8 mouse cellular contexts compared by ENCODE assay signal in the genomic region with DNA sequence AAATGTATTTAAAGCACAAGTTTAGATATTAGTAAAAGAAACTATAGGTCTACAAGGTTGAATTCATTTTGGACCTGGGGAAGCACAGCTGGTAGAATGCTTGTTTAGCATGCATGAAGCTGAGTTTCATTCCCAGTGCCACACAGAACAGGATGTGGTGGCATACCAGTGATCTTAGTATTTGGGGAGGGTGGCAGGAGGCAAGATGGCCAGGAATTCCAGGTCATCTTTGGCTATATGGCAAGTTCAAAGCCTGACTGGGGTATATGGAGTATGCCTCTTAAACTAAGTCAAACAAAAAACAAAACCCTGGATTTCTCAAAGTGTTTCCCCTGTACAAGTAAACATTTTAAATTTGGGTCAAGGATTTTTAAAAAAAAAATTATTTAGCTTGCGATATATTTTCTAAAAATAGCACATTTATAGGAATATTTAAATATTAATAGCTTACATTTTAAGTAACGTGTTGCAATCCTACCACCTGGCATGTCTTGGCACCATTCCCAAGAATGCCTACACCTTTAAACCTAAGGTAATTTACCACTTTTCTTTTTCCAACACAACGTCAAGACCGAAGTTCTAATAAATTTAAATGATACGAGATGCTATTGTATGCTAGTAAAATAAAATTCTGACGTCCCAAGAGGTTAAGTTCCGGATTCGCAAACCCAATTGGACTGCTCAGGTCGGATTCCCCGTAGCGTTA. TPM values are rescaled to one million over a fixed set of nuclear protein-coding genes. Genes with fewer than 3 reads are reported as not detected.
DNase-seq lines count a peak whose midpoint lies in the region; TF ChIP-seq lines count a peak whose summit lies in the region.

No protein-coding gene starts in this region.

- no peak for TF ChIP-seq CTCF in left cerebral cortex, adult 2 months (IDR thresholded peaks at IDR 0.05)
- TF ChIP-seq CTCF in bone marrow, adult 2 months (IDR thresholded peaks at IDR 0.05; ENCODE audit: control insufficient read depth, insufficient read depth, low read length) = no peak
- TF ChIP-seq CTCF in small intestine, adult 2 months (IDR thresholded peaks at IDR 0.05; ENCODE audit: extremely low read depth, insufficient read length, insufficient replicate concordance, low read depth, low read length) = no peak

- intact Hi-C loops in left cerebral cortex, adult 2 months (cut with DNase I) = loop anchor here (5.0 kb wide), 1 partner anchor 241 kb away; a partner anchor contains a TSS
- intact Hi-C loops in left cerebral cortex, postnatal 25 days (cut with DNase I) = loop anchor here (2.0 kb wide), 1 partner anchor 239 kb away; a partner anchor contains a TSS

- H3K4me1 ChIP-seq in bone marrow, adult 2 months (ENCODE audit: control insufficient read depth, insufficient read depth, low read length) = peaks cover 2% of the 10 kb centered on the region
- peaks cover 26% of the 10 kb centered on the region for H3K4me1 ChIP-seq in forebrain, embryonic 10.5 days
- H3K4me1 ChIP-seq in small intestine, adult 2 months (ENCODE audit: control insufficient read depth, insufficient read depth, insufficient read length, low read length) = no peaks in the 10 kb centered on the region

- H3K27ac ChIP-seq in left cerebral cortex, adult 2 months = peak overlapping the region; percentile 81; the same call in 1 of the 2 replicates
- peak overlapping the region; percentile 99; the same call in 1 of the 2 replicates for H3K27ac ChIP-seq in bone marrow, adult 2 months (ENCODE audit: control insufficient read depth, insufficient read depth, low read depth, low read length, poor library complexity)
- H3K27ac ChIP-seq in forebrain, embryonic 10.5 days = peak overlapping the region; percentile 99
- H3K27ac ChIP-seq in small intestine, adult 2 months (ENCODE audit: insufficient read depth, low read depth, low read length) = no peak overlapping the region

- no peaks in the 10 kb centered on the region for H3K27me3 ChIP-seq in forebrain, embryonic 10.5 days (ENCODE audit: poor library complexity, severe bottlenecking)
- H3K27me3 ChIP-seq in small intestine, adult 2 months (ENCODE audit: control insufficient read depth, insufficient read depth, low read length) = no peaks in the 10 kb centered on the region

- 3% methylated on average over 11 of the region's 11 CpGs for WGBS in bone marrow, adult 2 months
- 15% methylated on average over 11 of the region's 11 CpGs for WGBS in forebrain, embryonic 10.5 days
- WGBS in small intestine, adult 2 months = 1% methylated on average over 11 of the region's 11 CpGs

- peak overlapping the region; percentile 91 for H3K4me3 ChIP-seq in left cerebral cortex, adult 2 months
- H3K4me3 ChIP-seq in bone marrow, adult 2 months (replicated peaks; ENCODE audit: control insufficient read depth, low read depth, low read length) = peak overlapping the region; percentile 69
- peak overlapping the region; percentile 92 for H3K4me3 ChIP-seq in forebrain, embryonic 10.5 days
- peak overlapping the region; percentile 96 for H3K4me3 ChIP-seq in small intestine, adult 2 months (ENCODE audit: low read depth, low read length)

- peaks cover 3% of the 10 kb centered on the region; the same call in 1 of the 2 replicates for H3K36me3 ChIP-seq in forebrain, embryonic 10.5 days (replicated peaks)
- no peaks in the 10 kb centered on the region for H3K36me3 ChIP-seq in small intestine, adult 2 months (ENCODE audit: control insufficient read depth, insufficient read depth, low read length)

- no peak for DNase-seq in left cerebral cortex, adult 2 months (ENCODE audit: extremely low spot score in 1 of 2, low spot score in 2 of 2)
- DNase-seq in left cerebral cortex, postnatal 25 days (ENCODE audit: low spot score in 2 of 2) = no peak
- no peak for DNase-seq in forebrain, embryonic 10.5 days (ENCODE audit: extremely low spot score, low spot score)
- DNase-seq in kidney, postnatal 36 days = peak; percentile 27 to 53
- DNase-seq in spleen, adult 12 weeks (ENCODE audit: low spot score) = no peak
- DNase-seq in left cerebral cortex, adult 18-20 months (ENCODE audit: low spot score in 2 of 2) = no peak

- no peaks in the 10 kb centered on the region for H3K9me3 ChIP-seq in forebrain, embryonic 10.5 days

- no peak for TF ChIP-seq POLR2A in bone marrow, adult 2 months (IDR thresholded peaks at IDR 0.05; ENCODE audit: borderline replicate concordance, control insufficient read depth, low read depth, low read length)
- no peak for TF ChIP-seq POLR2A in small intestine, adult 2 months (IDR thresholded peaks at IDR 0.05; ENCODE audit: low read depth, low read length)

RNA-seq across cellular contexts. Expression of a gene that starts 1.3 kb away (rescaled TPM):
- 10 to 100 TPM; 37.3 to 41.0 TPM for total RNA-seq in left cerebral cortex, adult 2 months (2021)
- total RNA-seq in left cerebral cortex, postnatal 25 days (2021) = 10 to 100 TPM; 35.0 to 35.9 TPM
- polyA plus RNA-seq in bone marrow, adult 2 months (2011; ENCODE audit: insufficient read depth, insufficient read length, low replicate concordance, missing spikeins) = 15.0 and 27.5 TPM in 2 replicates
- 17.4 and 19.0 TPM in 2 replicates for polyA plus RNA-seq in forebrain, embryonic 10.5 days (2016; fragmentation: Nextera tagmentation; extraction: Ambion mirVana)
- polyA plus RNA-seq in small intestine, adult 2 months (2012; rRNA removed) = 11.2 and 18.0 TPM in 2 replicates
- 10 to 100 TPM; 38.2 to 40.8 TPM for total RNA-seq in left cerebral cortex, adult 18-20 months (2021)

Comparison
In these comparisons a context has a peak if more than half of its experiments do, and no peak if none do; other contexts are left out.
1. DNase-seq: peak in kidney, postnatal 36 days (2 of 2); none in left cerebral cortex, adult 2 months (0 of 2), left cerebral cortex, postnatal 25 days (0 of 2), forebrain, embryonic 10.5 days (single experiment), spleen, adult 12 weeks (single experiment) and left cerebral cortex, adult 18-20 months (0 of 2).
2. Peak in every context shown above with its lines, with median percentiles within 50 percentile points of each other: H3K4me3 ChIP-seq.